ENCODE assay signal across 8 mouse cellular contexts in genomic region chr7:142284615-142285080, GRCm38 (mm10). TPM values are rescaled to one million over a fixed set of nuclear protein-coding genes. Genes with fewer than 3 reads are reported as not detected.
DNase-seq lines count a peak whose midpoint lies in the region; ATAC-seq lines count a peak whose summit lies in the region.

No protein-coding gene starts in this region.

- peak overlapping the region; percentile 59 for H3K9ac ChIP-seq in hindbrain, embryonic 11.5 days (ENCODE audit: low read depth, low read length)

- ATAC-seq in hindbrain, embryonic 11.5 days (ENCODE audit: low FRiP score) = peak; percentile 82

- peak overlapping the region; percentile 74 for H3K4me2 ChIP-seq in hindbrain, embryonic 11.5 days (replicated peaks; ENCODE audit: low read depth, low read length)

- no peaks in the 10 kb centered on the region for H3K4me1 ChIP-seq in hindbrain, embryonic 11.5 days (replicated peaks; ENCODE audit: control insufficient read depth, insufficient read depth, low read length)

- peaks cover 9% of the 10 kb centered on the region for H3K27me3 ChIP-seq in hindbrain, embryonic 11.5 days (ENCODE audit: control insufficient read depth, insufficient read depth, low read length)

- peak overlapping the region; percentile 45 for H3K4me3 ChIP-seq in hindbrain, embryonic 11.5 days (ENCODE audit: low read depth, low read length)

- H3K9me3 ChIP-seq in hindbrain, embryonic 11.5 days (ENCODE audit: control insufficient read depth, low read length) = no peaks in the 10 kb centered on the region

- peak; percentile 90 for DNase-seq in Muller cell, postnatal 12 days (ENCODE audit: inconsistent ontology term)
- DNase-seq in cerebellum, adult 9-11 months = peak; percentile 89
- peak; percentile 72 to 95 for DNase-seq in frontal cortex, adult 2 months (ENCODE audit: extremely low spot score in 1 of 2, low spot score in 1 of 2)
- peak; percentile 99 for DNase-seq in hindbrain, embryonic 11.5 days (ENCODE audit: low spot score)
- peak; percentile 93 to 95 for DNase-seq in layer of hippocampus, postnatal 10 days (ENCODE audit: low spot score in 2 of 2)
- peak; percentile 95 for DNase-seq in lung, postnatal 10 days
- DNase-seq in ovary, postnatal 36 days (ENCODE audit: low spot score) = peak; percentile 90
- DNase-seq in thymus, postnatal 25 days = peak; percentile 88

- H3K36me3 ChIP-seq in hindbrain, embryonic 11.5 days (ENCODE audit: control insufficient read depth, insufficient read depth, low read length) = no peaks in the 10 kb centered on the region

- H3K27ac ChIP-seq in hindbrain, embryonic 11.5 days (ENCODE audit: low read depth, low read length) = peak overlapping the region; percentile 54; the same call in 1 of the 2 replicates

- WGBS in hindbrain, embryonic 11.5 days = 0% methylated on average over 19 of the region's 19 CpGs

RNA-seq across cellular contexts. Expression of gene Gm4559, which starts 10.5 kb away (rescaled TPM):
- not detected in 2 replicates for polyA plus RNA-seq in frontal cortex, adult 2 months (2012; rRNA removed)
- polyA plus RNA-seq in hindbrain, embryonic 11.5 days (2014; fragmentation: Nextera tagmentation; extraction: Ambion mirVana) = not detected in 2 replicates
- not detected for total RNA-seq in layer of hippocampus, postnatal 10 days (2021)

RNA-seq across cellular contexts. Expression of gene Krtap5-1, which starts 12.3 kb away (rescaled TPM):
- polyA plus RNA-seq in frontal cortex, adult 2 months (2012; rRNA removed) = 0.21 TPM in 1 of 2 replicates, not detected in the other
- polyA plus RNA-seq in hindbrain, embryonic 11.5 days (2014; fragmentation: Nextera tagmentation; extraction: Ambion mirVana) = not detected in 2 replicates
- not detected for total RNA-seq in layer of hippocampus, postnatal 10 days (2021)

RNA-seq across cellular contexts. Expression of gene Krtap5-4, which starts 18.7 kb away (rescaled TPM):
- polyA plus RNA-seq in frontal cortex, adult 2 months (2012; rRNA removed) = not detected in 2 replicates
- not detected in 2 replicates for polyA plus RNA-seq in hindbrain, embryonic 11.5 days (2014; fragmentation: Nextera tagmentation; extraction: Ambion mirVana)
- total RNA-seq in layer of hippocampus, postnatal 10 days (2021) = not detected

RNA-seq across cellular contexts. Expression of gene Gm2431, which starts 26.5 kb away (rescaled TPM):
- polyA plus RNA-seq in frontal cortex, adult 2 months (2012; rRNA removed) = not detected in 2 replicates
- polyA plus RNA-seq in hindbrain, embryonic 11.5 days (2014; fragmentation: Nextera tagmentation; extraction: Ambion mirVana) = not detected in 2 replicates
- not detected for total RNA-seq in layer of hippocampus, postnatal 10 days (2021)

RNA-seq across cellular contexts. Expression of gene Gm40460, which starts 43.8 kb away (rescaled TPM):
- polyA plus RNA-seq in frontal cortex, adult 2 months (2012; rRNA removed) = not detected in 2 replicates
- not detected in 2 replicates for polyA plus RNA-seq in hindbrain, embryonic 11.5 days (2014; fragmentation: Nextera tagmentation; extraction: Ambion mirVana)
- total RNA-seq in layer of hippocampus, postnatal 10 days (2021) = not detected

Comparison
In these comparisons a context has a peak if more than half of its experiments do, and no peak if none do; other contexts are left out.
1. Peak in every context shown above with its lines: DNase-seq, ATAC-seq, H3K4me3 ChIP-seq and H3K27ac ChIP-seq.